Mouse (Mus musculus) heart, embryonic 14.5 days (tissue): ENCODE measurements around the gene Alg9. TPM values are rescaled to one million over a fixed set of nuclear protein-coding genes. Genes with fewer than 3 reads are reported as not detected.

Source experiments
- ATAC-seq: fragments of 200-750 bp; cut with Nextera tagmentation; 2 replicates; pipeline ENCODE4 v1.8.0; 2017; ENCODE audit warnings: low read depth, moderate TSS enrichment; ENCODE audit not compliant: insufficient number of reproducible peaks, insufficient read depth, low FRiP score
- H3K27ac ChIP-seq, 2 experiments: fragments of 200-500 bp in 1 of 2; fragments of 300-500 bp in 1 of 2; sonication (generic) in 1 of 2; replicated peaks in 1 of 2; 2 replicates each; pipeline ENCODE4 v1.5.1; 2012 to 2014; ENCODE audit warnings: low read depth in 2 of 2, low read length in 2 of 2, control low read depth in 1 of 2, mild to moderate bottlenecking in 1 of 2, mixed read lengths in 1 of 2; ENCODE audit not compliant: control insufficient read depth in 1 of 2, insufficient read depth in 1 of 2
- H3K27me3 ChIP-seq: fragments of 300-500 bp; sonication (generic); 2 replicates; pipeline ENCODE4 v1.6.1; 2014; ENCODE audit warnings: mild to moderate bottlenecking, low read length, control low read depth; ENCODE audit not compliant: control insufficient read depth, insufficient read depth
- H3K36me3 ChIP-seq: fragments of 300-500 bp; sonication (generic); 2 replicates; pipeline ENCODE4 v1.6.1; 2014; ENCODE audit warnings: mild to moderate bottlenecking, control low read depth, low read length, mixed read lengths; ENCODE audit not compliant: control insufficient read depth, insufficient read depth
- H3K4me1 ChIP-seq, 2 experiments: fragments of 200-500 bp in 1 of 2; fragments of 300-500 bp in 1 of 2; sonication (generic) in 1 of 2; 2 replicates each; pipeline ENCODE4 v1.6.1; 2012 to 2014; ENCODE audit warnings: low read length in 2 of 2, control low read depth in 1 of 2, mixed read lengths in 1 of 2; ENCODE audit not compliant: control insufficient read depth in 2 of 2, insufficient read depth in 2 of 2
- H3K4me2 ChIP-seq: fragments of 300-500 bp; sonication (generic); 2 replicates; pipeline ENCODE4 v1.6.1; 2014; ENCODE audit warnings: mild to moderate bottlenecking, low read length
- H3K4me3 ChIP-seq, 2 experiments: fragments of 200-500 bp in 1 of 2; fragments of 300-500 bp in 1 of 2; sonication (generic) in 1 of 2; 2 replicates each; pipeline ENCODE4 v1.5.1; 2012 to 2014; ENCODE audit warnings: low read length in 2 of 2, mild to moderate bottlenecking in 2 of 2, control low read depth in 1 of 2, low read depth in 1 of 2, moderate library complexity in 1 of 2; ENCODE audit not compliant: control insufficient read depth in 1 of 2, insufficient read depth in 1 of 2
- H3K9ac ChIP-seq: fragments of 300-500 bp; sonication (generic); 2 replicates; pipeline ENCODE4 v1.6.1; 2014; ENCODE audit warnings: mild to moderate bottlenecking, low read length
- H3K9me3 ChIP-seq: fragments of 300-500 bp; sonication (generic); 2 replicates; pipeline ENCODE4 v1.6.1; 2016; ENCODE audit warnings: low read length, control low read depth; ENCODE audit not compliant: control insufficient read depth
- WGBS: fragments of 180-500 bp; shearing (Covaris S2); extraction: QIAGEN DNeasy Blood & Tissue Kit; methylation state at CpG from one replicate; pipeline ENCODE4 v1.1.7; 2014; 5-methylcytosine and 5-hydroxymethylcytosine counted together
- polyA plus RNA-seq: library from polyadenylated mRNA; unstranded; fragments of >200 nt; fragmentation: Nextera tagmentation; extraction: Ambion mirVana; gene quantifications from 2 replicates; pipeline ENCODE4 v1.2.1, GENCODE M21; 2014

Alg9 gene
- polyA plus RNA-seq, 1 experiment from 2014 or later = 31.5 TPM

GRCm38 (mm10) chr9:50750706-50751105 lies 24.1 kb upstream of the Alg9 start:
- no peak for ATAC-seq
- 0 out of 2 replicates have a peak, but pooled peaks cover 2% of the 10 kb centered on the region for H3K27me3 ChIP-seq
- peaks cover 16 to 43% of the 10 kb centered on the region in 2 experiments for H3K4me1 ChIP-seq
- H3K27ac ChIP-seq = peak overlapping the region; percentile 99 to 100
- WGBS = 35% methylated on average over 6 of the region's 6 CpGs
- peak overlapping the region; percentile 88 for H3K9ac ChIP-seq
- peaks cover 13% of the 10 kb centered on the region for H3K36me3 ChIP-seq
- H3K4me3 ChIP-seq = peak overlapping the region; percentile 59 to 76
- no peaks in the 10 kb centered on the region for H3K9me3 ChIP-seq
- H3K4me2 ChIP-seq = peak overlapping the region; percentile 79

- ATAC-seq = no peak
- H3K4me2 ChIP-seq = peak within 1 kb of the TSS; percentile 79
- H3K4me3 ChIP-seq = peak within 1 kb of the TSS; percentile 59 to 76
- WGBS = 22% methylated on average over 22 of the region's 22 CpGs
- H3K9ac ChIP-seq = peak within 1 kb of the TSS; percentile 88
- H3K27me3 ChIP-seq = no peaks in the 10 kb centered on the region
- peak within 1 kb of the TSS; percentile 99 to 100 for H3K27ac ChIP-seq
- H3K4me1 ChIP-seq = peaks cover 13 to 37% of the 10 kb centered on the region in 2 experiments
- no peaks in the 10 kb centered on the region for H3K9me3 ChIP-seq
- peaks cover 19% of the 10 kb centered on the region for H3K36me3 ChIP-seq
Observed at GRCm38 (mm10) chr9:50751323-50751722, 23.5 kb upstream of the Alg9 start, which contains the start of gene Cryab. Gene Cryab (plus strand): TSS chr9:50751325.

- ATAC-seq = peak; percentile 77
- WGBS = 27% methylated on average over 13 of the region's 14 CpGs
Observed at GRCm38 (mm10) chr9:50752054-50752602, 22.7 kb upstream of the Alg9 start, which contains the start of gene Hspb2. Gene Hspb2 (minus strand): TSS chr9:50752354.

GRCm38 (mm10) chr9:50752784-50753615 lies 21.8 kb upstream of the Alg9 start:
- Histone ChIP-seq H3K9me3 (no peaks in the 10 kb centered on the region), H3K27ac (peak overlapping the region; percentile 99 to 100), H3K36me3 (peaks cover 29% of the 10 kb centered on the region), H3K9ac (peak overlapping the region; percentile 97), H3K4me2 (peak overlapping the region; percentile 79), H3K4me3 (peak overlapping the region; percentile 76 to 94), H3K27me3 (no peaks in the 10 kb centered on the region), H3K4me1 (peaks cover 8 to 23% of the 10 kb centered on the region in 2 experiments)
- 19% methylated on average over 17 of the region's 17 CpGs for WGBS
- peak; percentile 87 for ATAC-seq

More at GRCm38 (mm10) chr9:50752054-50752602, 22.7 kb upstream of the Alg9 start, which contains the start of gene Hspb2:
- Histone ChIP-seq H3K27me3 (no peaks in the 10 kb centered on the region), H3K36me3 (peaks cover 27% of the 10 kb centered on the region), H3K4me1 (peaks cover 9 to 29% of the 10 kb centered on the region in 2 experiments), H3K4me2 (peak within 1 kb of the TSS; percentile 79), H3K4me3 (peak within 1 kb of the TSS; percentile 76 to 94), H3K9me3 (no peaks in the 10 kb centered on the region), H3K27ac (peak within 1 kb of the TSS; percentile 99 to 100), H3K9ac (peak within 1 kb of the TSS; percentile 97)

GRCm38 (mm10) chr9:50753947-50754346 lies 20.9 kb upstream of the Alg9 start:
- Histone ChIP-seq H3K36me3 (peaks cover 29% of the 10 kb centered on the region), H3K9me3 (no peaks in the 10 kb centered on the region), H3K4me3 (peak overlapping the region; percentile 76 to 94), H3K9ac (peak overlapping the region; percentile 97), H3K27me3 (no peaks in the 10 kb centered on the region), H3K4me1 (peaks cover 8 to 23% of the 10 kb centered on the region in 2 experiments), H3K4me2 (peak overlapping the region; percentile 79), H3K27ac (peak overlapping the region; percentile 99 to 100)
- WGBS = 11% methylated on average over 7 of the region's 7 CpGs
- ATAC-seq = no peak

GRCm38 (mm10) chr9:50756711-50757110 lies 18.1 kb upstream of the Alg9 start:
- ATAC-seq = no peak
- Histone ChIP-seq H3K27ac (no peak overlapping the region), H3K4me2 (no peak overlapping the region), H3K9me3 (no peaks in the 10 kb centered on the region), H3K4me3 (no peak overlapping the region), H3K9ac (no peak overlapping the region), H3K27me3 (no peaks in the 10 kb centered on the region), H3K36me3 (peaks cover 29% of the 10 kb centered on the region), H3K4me1 (peaks cover 6 to 18% of the 10 kb centered on the region in 2 experiments)
- WGBS = 62% methylated on average over 5 of the region's 5 CpGs

- Histone ChIP-seq H3K4me3 (no peak overlapping the region), H3K9me3 (no peaks in the 10 kb centered on the region), H3K27ac (no peak overlapping the region), H3K4me2 (no peak overlapping the region), H3K9ac (no peak overlapping the region), H3K4me1 (no peaks in the 10 kb centered on the region), H3K27me3 (no peaks in the 10 kb centered on the region), H3K36me3 (peaks cover 11% of the 10 kb centered on the region)
- 67% methylated on average over 6 of the region's 6 CpGs for WGBS
- ATAC-seq = no peak
Observed at GRCm38 (mm10) chr9:50761520-50762243, 13.1 kb upstream of the Alg9 start.
